Comparison of ENCODE assay signal across 21 mouse cellular contexts in genomic region chr3:86253791-86254190, GRCm38 (mm10). TPM values are rescaled to one million over a fixed set of nuclear protein-coding genes. Genes with fewer than 3 reads are reported as not detected.
DNase-seq lines count a peak whose midpoint lies in the region; ATAC-seq and TF ChIP-seq lines count a peak whose summit lies in the region.
"Had no signal": no experiment of that assay in that cellular context is flagged by ENCODE, and none has a peak within 500 bp of the region (broad histone marks: within the 10 kb centered on the region; RNA-seq: fewer than 3 reads in every experiment).

No protein-coding gene starts in this region.

- intact Hi-C loops in gastrocnemius, postnatal 14 days (cut with DNase I; ENCODE audit: low total_unique reads), result no loop called here

- no peak for TF ChIP-seq POLR2A in kidney, adult 2 months (IDR thresholded peaks at IDR 0.05; ENCODE audit: low read depth, low read length)

- H3K9ac ChIP-seq in liver, embryonic 13.5 days, result no peak overlapping the region
- no peak overlapping the region for H3K9ac ChIP-seq in forebrain, embryonic 12.5 days
- H3K9ac ChIP-seq: heart, embryonic 13.5 days; hindbrain, embryonic 12.5 days; kidney, embryonic 15.5 days; limb, embryonic 15.5 days; midbrain, embryonic 13.5 days had no signal

- 0 out of 2 replicates have a peak, but pooled peaks cover 2% of the 10 kb centered on the region for H3K4me1 ChIP-seq in kidney, adult 2 months (ENCODE audit: control insufficient read depth, insufficient read depth, low read length)
- peaks cover 32% of the 10 kb centered on the region for H3K4me1 ChIP-seq in liver, embryonic 13.5 days (replicated peaks)
- H3K4me1 ChIP-seq in forebrain, embryonic 12.5 days, result no peaks in the 10 kb centered on the region
- H3K4me1 ChIP-seq: hindbrain, embryonic 12.5 days; kidney, embryonic 15.5 days; limb, embryonic 15.5 days; midbrain, embryonic 13.5 days had no signal

- no peak overlapping the region for H3K27ac ChIP-seq in kidney, adult 2 months (ENCODE audit: insufficient read depth, low read depth, low read length)
- peak overlapping the region; percentile 53 for H3K27ac ChIP-seq in liver, embryonic 13.5 days
- no peak overlapping the region for H3K27ac ChIP-seq in forebrain, embryonic 12.5 days
- H3K27ac ChIP-seq: heart, adult 2 months; heart, embryonic 13.5 days; hindbrain, embryonic 12.5 days; kidney, embryonic 15.5 days; left cerebral cortex, adult 2 months; limb, embryonic 15.5 days; midbrain, embryonic 13.5 days had no signal

- no peak overlapping the region for H3K4me2 ChIP-seq in liver, embryonic 13.5 days
- H3K4me2 ChIP-seq in forebrain, embryonic 12.5 days, result no peak overlapping the region
- H3K4me2 ChIP-seq: heart, embryonic 13.5 days; hindbrain, embryonic 12.5 days; kidney, embryonic 15.5 days; limb, embryonic 15.5 days; midbrain, embryonic 13.5 days had no signal

- DNase-seq in kidney, postnatal 14 days, result peak; percentile 13
- no peak for DNase-seq in kidney, adult 2 months
- DNase-seq in 416B (ENCODE audit: low read depth), result peak; percentile 36
- peak; percentile 24 for DNase-seq in adrenal gland, postnatal 10 days
- DNase-seq in liver, embryonic 13.5 days, result no peak
- DNase-seq in gastrocnemius, postnatal 14 days, result no peak
- DNase-seq in cerebellum, adult 18-20 months, result no peak
- DNase-seq: gastrocnemius, postnatal 25 days; heart, adult 2 months; kidney, postnatal 4 days; thymus, adult 18-20 months; thymus, postnatal 36 days had no signal

- 59% methylated on average over 1 of the region's 1 CpGs for whole genome bisulfite sequencing in kidney, adult 2 months
- WGBS in liver, embryonic 13.5 days (ENCODE audit: insufficient replicate concordance), result 60% methylated on average over 1 of the region's 1 CpGs
- WGBS in forebrain, embryonic 12.5 days, result 76% methylated on average over 1 of the region's 1 CpGs

- H3K9me3 ChIP-seq in liver, embryonic 13.5 days (replicated peaks), result no peaks in the 10 kb centered on the region
- H3K9me3 ChIP-seq in forebrain, embryonic 12.5 days, result no peaks in the 10 kb centered on the region
- H3K9me3 ChIP-seq: heart, embryonic 13.5 days; hindbrain, embryonic 12.5 days; kidney, embryonic 15.5 days; limb, embryonic 15.5 days; midbrain, embryonic 13.5 days had no signal

- no peaks in the 10 kb centered on the region for H3K27me3 ChIP-seq in kidney, adult 2 months (replicated peaks; ENCODE audit: control insufficient read depth, insufficient read depth, low read length)
- no peaks in the 10 kb centered on the region for H3K27me3 ChIP-seq in liver, embryonic 13.5 days
- H3K27me3 ChIP-seq in forebrain, embryonic 12.5 days, result no peaks in the 10 kb centered on the region
- H3K27me3 ChIP-seq: heart, embryonic 13.5 days; hindbrain, embryonic 12.5 days; kidney, embryonic 15.5 days; limb, embryonic 15.5 days; midbrain, embryonic 13.5 days had no signal

- ATAC-seq in liver, embryonic 13.5 days (ENCODE audit: low read depth), result no peak
- ATAC-seq in forebrain, embryonic 12.5 days (ENCODE audit: low FRiP score), result no peak
- ATAC-seq: forebrain, embryonic 14.5 days; intestine, postnatal 0 days; midbrain, embryonic 13.5 days had no signal

- no peaks in the 10 kb centered on the region for H3K36me3 ChIP-seq in kidney, adult 2 months (ENCODE audit: control insufficient read depth, insufficient read depth, low read length)
- no peaks in the 10 kb centered on the region for H3K36me3 ChIP-seq in liver, embryonic 13.5 days
- no peaks in the 10 kb centered on the region for H3K36me3 ChIP-seq in forebrain, embryonic 12.5 days (replicated peaks)
- H3K36me3 ChIP-seq: heart, embryonic 13.5 days; hindbrain, embryonic 12.5 days; kidney, embryonic 15.5 days; limb, embryonic 15.5 days; midbrain, embryonic 13.5 days had no signal

- no peak for TF ChIP-seq CTCF in kidney, adult 2 months (conservative IDR thresholded peaks at IDR 0.05; ENCODE audit: insufficient read depth, insufficient read length, low read depth, low read length)

- H3K4me3 ChIP-seq in kidney, adult 2 months (ENCODE audit: insufficient read depth, low read depth, low read length), result no peak overlapping the region
- H3K4me3 ChIP-seq in liver, embryonic 13.5 days (replicated peaks), result no peak overlapping the region
- H3K4me3 ChIP-seq in forebrain, embryonic 12.5 days (replicated peaks), result no peak overlapping the region
- H3K4me3 ChIP-seq: heart, adult 2 months; heart, embryonic 13.5 days; hindbrain, embryonic 12.5 days; kidney, embryonic 15.5 days; left cerebral cortex, adult 2 months; limb, embryonic 15.5 days; midbrain, embryonic 13.5 days had no signal

RNA-seq across cellular contexts. Expression of gene Lrba, which starts 29.3 kb away (rescaled TPM):
- polyA plus RNA-seq in kidney, adult 2 months (2012; rRNA removed), result 36.4 and 37.8 TPM in 2 replicates
- total RNA-seq in adrenal gland, postnatal 10 days (2021), result 10 to 100 TPM; 24.1 to 33.4 TPM
- polyA plus RNA-seq in liver, embryonic 13.5 days (2015; fragmentation: Nextera tagmentation; extraction: Ambion mirVana), result 2.2 TPM in 2 replicates
- polyA plus RNA-seq in forebrain, embryonic 12.5 days (2016; fragmentation: Nextera tagmentation; extraction: Ambion mirVana), result 4.2 and 4.4 TPM in 2 replicates
- 10 to 100 TPM; 17.0 to 18.4 TPM for total RNA-seq in gastrocnemius, postnatal 14 days (2021)

Comparison
In these comparisons a context has a peak if more than half of its experiments do, and no peak if none do; other contexts are left out.
1. DNase-seq: peak in kidney, postnatal 14 days (single experiment), 416B (single experiment) and adrenal gland, postnatal 10 days (single experiment); none in kidney, adult 2 months (single experiment), liver, embryonic 13.5 days (single experiment), gastrocnemius, postnatal 14 days (single experiment) and cerebellum, adult 18-20 months (0 of 2).